Mouse (Mus musculus): ENCODE data around the gene Plppr4.

The Plppr4 gene

DNA sequence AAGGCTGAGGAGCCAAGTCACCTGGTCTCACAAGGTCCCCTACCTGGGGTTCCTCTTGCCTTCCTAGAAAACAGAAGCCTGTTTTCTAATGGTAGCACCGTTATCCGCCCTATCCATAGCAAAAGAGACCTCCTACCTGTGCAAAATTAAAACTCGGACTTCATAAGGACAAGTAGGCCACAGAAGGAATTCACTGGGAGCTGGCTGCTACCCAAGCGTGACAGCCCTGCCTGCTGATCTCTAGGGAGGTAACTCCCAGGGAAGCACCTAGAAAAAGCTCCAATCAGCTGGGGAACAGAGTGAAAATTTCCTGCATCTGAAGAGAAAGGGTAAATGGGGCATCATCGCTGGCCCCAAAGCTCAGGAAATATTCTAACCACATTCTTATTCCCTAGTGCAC is at the start of gene Plppr4:
Gene Plppr4, minus strand, starts transcription at position 349 of the 400 bp plus-strand sequence.
- peak in 1 of 2 experiments; percentile 58 for DNase-seq (ENCODE audit: low spot score in 2 of 2)

DNA sequence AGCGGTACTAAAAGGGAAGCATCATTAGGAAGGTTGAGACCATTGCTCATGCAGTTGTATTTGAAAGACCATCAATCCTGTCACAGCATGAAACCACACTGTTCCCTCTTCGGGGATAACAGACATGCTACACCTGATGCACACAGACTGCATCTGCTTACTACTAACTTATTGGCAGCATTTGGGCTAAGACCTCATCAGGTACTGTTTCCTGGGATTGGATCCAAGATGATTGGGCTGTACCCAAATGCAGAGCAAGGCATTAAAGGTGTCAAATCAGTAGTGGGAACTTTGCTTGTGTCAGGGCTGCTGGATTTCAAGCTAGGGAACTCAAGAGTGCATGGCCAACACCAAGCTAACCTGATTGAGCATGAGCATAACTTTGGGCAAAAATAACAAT is 45.1 kb upstream of the Plppr4 start:
- DNase-seq (ENCODE audit: low spot score in 2 of 2): no peak

DNA sequence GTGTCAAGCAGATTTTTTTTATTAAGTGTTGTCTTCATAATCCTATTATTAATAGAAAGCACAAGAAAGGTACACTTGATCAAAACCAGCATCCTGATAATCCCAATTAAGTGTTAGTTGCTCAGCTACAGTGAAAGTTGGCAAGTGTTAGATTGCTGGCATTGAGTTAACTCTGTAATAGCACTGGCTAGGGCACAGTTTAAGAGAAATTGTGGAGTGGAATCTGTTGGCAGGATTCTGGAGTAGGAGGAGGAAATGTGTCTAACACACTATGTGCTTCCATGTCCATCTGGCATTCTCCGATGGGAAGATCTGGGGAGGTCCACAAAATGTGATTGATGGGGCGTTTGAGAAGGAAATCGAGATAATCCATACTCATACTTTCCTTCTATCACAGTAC is 43.1 kb upstream of the Plppr4 start:
- no peak for DNase-seq (ENCODE audit: low spot score in 2 of 2)

DNA sequence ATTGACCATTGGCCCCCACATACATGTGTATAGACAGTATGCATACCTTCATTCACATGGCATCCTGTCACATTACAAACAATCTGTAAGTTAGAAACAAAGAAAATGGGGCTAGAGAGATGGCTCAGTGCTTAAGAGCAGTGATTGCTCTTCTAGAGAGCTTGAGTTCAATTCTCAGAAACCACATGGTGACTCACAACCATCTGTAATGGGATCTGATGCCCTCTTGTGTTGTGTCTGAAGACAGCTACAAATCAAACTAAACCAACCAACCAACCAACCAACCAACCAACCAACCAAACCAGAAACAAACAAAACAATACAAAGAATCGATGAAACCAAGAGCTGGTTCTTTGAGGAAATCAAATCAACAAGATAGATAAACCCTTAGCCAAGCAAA is 5.4 kb upstream of the Plppr4 start:
- no peak for DNase-seq (ENCODE audit: low spot score in 2 of 2)

- peak; percentile 76 to 78 for DNase-seq (ENCODE audit: low spot score in 2 of 2)
Observed at GRCm38 (mm10) chr3:117359686-117360521, 772 bp downstream of the Plppr4 start.

GRCm38 (mm10) chr3:117358981-117359628 is 1.6 kb downstream of the Plppr4 start:
- peak in 1 of 2 experiments; percentile 51 for DNase-seq (ENCODE audit: low spot score in 2 of 2)

DNA sequence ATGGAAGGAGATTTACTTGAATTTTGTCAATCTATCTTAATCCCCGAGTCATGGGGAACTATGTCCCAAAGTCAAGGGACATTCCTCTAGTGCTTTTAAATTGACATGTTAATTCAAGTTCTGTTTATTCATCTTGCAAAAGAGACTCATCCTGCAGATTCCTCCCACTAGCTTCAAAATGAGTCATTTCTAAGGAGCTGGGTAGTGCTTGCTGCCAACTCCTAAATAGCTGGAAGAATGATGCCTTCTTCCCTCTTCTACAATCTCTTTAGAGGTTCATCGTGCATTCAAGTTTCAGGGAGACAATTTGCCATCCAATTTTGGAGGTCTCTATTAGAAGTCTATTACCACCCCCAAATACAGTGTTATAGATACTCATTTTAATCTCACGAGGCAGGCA is 3.3 kb downstream of the Plppr4 start:
- peak; percentile 29 to 40 for DNase-seq (ENCODE audit: low spot score in 2 of 2)

GRCm38 (mm10) chr3:117353940-117354339 is 6.7 kb downstream of the Plppr4 start:
- no peak for DNase-seq (ENCODE audit: low spot score in 2 of 2)

DNA sequence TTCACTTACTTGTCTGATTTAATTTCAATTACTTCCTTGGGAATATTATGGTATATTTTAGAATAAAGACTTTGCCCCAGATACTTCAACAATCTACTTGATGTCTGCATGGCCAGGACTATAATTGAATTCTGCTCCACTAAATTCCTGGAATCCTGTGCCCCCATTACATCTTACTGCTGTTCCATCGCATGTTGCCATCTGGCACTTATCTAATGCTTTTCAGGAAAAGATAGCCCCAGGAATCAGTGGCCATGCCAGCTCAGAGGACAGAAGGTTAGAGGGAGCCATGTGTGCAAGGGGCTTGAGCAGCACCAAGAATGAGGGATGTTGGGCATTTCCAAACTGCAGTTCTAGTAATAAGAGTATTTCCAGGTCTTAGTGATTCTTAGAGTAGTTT is 14.3 kb downstream of the Plppr4 start:
- DNase-seq (ENCODE audit: low spot score in 2 of 2): no peak

DNA sequence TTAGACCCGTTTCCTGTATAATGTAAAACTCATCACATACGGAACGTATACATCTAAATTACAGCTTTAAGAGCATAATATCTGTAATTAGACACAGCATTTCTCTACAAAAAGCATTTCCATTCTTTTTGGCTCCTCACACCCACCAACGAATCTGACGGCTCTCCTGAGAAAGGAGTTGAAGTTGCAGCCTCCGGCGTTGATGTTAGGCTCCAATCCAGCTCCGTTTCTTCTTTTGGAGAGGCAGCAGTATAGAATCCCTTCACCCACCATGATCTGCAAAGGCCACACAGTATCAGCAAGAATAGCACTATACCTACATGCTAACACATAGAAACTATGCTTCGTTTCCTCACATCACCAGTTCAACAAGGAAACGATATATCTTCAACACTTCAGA is 29.2 kb downstream of the Plppr4 start:
- no peak for DNase-seq (ENCODE audit: low spot score in 2 of 2)

DNA sequence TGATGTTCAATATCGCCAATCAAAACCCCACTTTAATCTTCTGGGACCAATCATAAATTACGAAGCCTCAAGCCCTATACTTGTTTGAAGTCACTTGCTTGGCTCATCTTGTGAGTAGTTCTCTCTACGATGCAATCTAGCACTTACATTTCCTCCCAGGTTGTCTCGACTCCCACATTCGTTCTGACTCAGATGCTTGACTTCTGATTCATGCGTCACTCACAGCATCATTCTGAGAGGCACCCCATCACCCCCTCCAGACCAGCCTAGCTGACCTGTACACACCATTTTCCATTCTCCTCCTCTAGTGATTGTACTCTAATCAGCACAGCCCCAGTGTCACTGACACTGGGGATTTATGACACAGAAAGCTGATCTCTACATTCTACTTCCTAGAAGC is 31.2 kb downstream of the Plppr4 start:
- peak; percentile 43 to 51 for DNase-seq (ENCODE audit: low spot score in 2 of 2)

- no peak for DNase-seq (ENCODE audit: low spot score in 2 of 2)
Observed at GRCm38 (mm10) chr3:117326551-117326950, 34.1 kb downstream of the Plppr4 start.

DNA sequence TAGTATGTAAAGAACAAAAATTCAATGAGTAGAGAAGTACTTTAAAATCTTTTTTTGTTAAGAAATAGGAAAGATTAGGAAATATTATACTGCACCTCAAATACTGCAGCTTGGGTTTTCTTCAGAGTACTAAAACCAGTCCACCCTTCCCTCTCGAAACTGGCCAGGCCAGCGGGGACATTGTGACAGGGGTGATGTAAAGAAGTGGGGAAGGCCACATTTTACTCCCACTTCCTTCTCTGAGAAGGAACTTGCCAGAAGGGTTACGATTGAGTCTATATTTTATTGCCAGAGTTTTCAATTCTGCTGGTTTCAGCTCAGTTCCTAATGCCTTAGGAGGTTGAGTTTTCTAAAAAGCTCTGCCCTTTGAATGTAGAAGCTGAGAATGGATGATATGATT is 41.0 kb downstream of the Plppr4 start:
- DNase-seq (ENCODE audit: low spot score in 2 of 2): no peak

- DNase-seq (ENCODE audit: low spot score in 2 of 2): no peak
Observed at GRCm38 (mm10) chr3:117313339-117313738, 47.3 kb downstream of the Plppr4 start.

DNA sequence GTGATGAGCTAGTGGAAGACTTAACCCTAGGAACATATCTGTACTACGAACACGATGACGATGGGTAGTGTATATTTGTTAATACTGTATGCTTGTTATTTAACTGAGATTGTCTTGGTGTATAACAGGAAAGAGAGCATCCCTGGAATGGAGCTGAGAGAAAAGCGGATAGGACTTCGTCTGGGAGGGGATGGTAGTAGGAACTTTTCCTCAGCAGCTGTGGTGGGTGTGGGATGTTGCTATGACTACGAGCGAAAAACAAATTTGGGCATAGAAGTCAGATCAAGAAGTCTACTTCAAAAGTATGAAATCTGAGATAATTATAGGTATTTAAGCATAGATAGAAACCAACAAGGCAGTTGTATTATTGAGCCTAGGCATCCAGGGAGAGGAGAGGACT is 48.6 kb downstream of the Plppr4 start:
- no peak for DNase-seq (ENCODE audit: low spot score in 2 of 2)

DNA sequence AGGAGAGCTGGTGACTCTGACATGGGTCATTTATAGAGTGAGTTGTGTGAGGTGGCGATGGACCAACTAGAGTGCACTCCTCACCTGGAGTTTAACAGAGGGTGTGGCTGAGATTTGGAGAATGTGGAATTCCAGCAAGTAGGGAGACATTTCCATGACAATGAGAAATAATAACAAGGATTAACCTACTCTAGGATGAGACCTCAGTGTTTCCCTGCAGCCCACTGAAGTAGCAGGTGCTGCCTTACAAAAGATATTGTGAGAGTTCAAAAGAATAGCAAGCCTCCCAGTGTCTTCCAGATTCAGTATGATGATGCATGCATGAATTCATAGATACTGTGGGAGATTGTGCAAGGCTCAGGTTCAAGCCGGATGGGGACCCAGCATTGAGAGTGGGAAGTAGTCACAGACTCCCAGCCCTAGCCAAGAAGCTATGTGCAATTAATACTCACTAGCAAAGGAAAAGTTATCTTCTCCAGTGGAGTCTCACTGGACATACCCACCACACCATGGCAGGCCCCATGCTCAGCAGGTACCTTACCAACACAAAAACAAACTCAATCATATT is 49.8 kb downstream of the Plppr4 start:
- no peak for DNase-seq (ENCODE audit: low spot score in 2 of 2)

GRCm38 (mm10) chr3:117309580-117309910 is 51.1 kb downstream of the Plppr4 start:
- no peak for DNase-seq (ENCODE audit: low spot score in 2 of 2)

DNA sequence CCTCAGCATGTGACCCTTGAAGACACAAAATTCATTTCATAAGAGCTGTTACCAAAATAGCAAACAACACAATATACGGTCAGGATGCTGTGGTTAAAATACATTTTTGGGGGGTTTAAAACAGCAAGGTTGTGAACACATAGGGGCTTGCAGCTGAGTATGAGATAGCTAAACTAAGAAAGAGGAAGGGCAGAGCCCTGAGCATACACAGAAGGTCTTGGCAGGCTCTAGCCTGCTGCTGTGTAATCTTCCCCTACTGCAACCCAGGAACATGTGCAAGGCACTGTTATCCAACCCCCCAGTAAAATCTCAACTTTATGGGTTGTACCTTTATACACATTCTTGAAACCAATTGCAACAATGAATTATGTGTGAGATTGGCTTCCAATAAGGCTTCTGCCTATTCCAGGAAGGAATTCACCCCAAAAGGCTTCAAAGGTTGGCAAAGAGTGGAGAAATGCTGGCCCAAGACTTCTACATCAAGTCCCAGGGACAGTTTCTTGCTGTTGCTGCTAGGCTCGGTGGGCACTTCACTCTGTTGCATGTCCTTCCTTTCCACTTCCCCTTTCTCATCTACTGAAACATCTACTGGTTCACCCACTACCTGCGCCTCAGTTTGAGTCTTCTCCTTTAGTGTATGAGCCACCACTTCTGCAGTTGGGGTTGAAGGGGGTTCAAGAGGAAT is 51.6 kb downstream of the Plppr4 start:
- no peak for DNase-seq (ENCODE audit: low spot score in 2 of 2)

DNA sequence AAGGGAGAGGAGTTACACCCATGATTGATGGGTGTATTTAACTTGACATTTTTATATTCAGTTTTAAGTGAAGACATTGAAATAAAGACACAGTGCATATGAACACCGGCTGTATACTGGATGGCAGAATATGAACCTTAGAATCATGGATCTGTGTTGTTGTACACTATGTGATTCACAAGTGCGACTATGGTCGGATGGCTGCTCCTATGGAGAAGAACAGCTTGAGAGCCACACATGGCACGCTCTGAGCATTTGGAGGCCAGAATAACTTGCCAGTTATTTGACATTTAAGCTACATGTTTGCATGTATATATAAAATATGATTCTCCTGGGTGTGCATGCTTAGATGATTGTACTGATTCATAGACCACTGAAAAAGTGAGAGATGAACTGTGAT is 53.1 kb downstream of the Plppr4 start:
- no peak for DNase-seq (ENCODE audit: low spot score in 2 of 2)

DNA sequence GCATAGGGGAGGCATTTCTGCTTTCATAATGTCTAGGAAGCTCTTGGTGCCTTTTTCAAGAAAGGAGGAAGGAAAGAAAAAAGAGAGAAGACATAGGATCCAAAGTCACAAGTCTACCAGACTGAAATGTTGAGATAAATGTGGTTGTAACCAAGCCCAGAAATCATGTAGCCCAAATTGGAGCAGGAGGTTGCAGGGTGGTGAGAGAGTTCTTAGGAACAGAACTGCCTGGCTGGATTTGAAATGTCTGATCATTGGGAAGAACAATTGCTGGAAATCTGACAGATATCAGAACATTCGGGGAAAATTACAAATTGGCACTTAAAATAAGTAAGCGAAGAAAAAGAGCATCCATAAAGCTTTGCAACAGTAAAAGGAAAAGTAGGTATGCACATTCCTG is 56.6 kb downstream of the Plppr4 start:
- DNase-seq (ENCODE audit: low spot score in 2 of 2): no peak

- DNase-seq (ENCODE audit: low spot score in 2 of 2): no peak
Observed at GRCm38 (mm10) chr3:117300735-117301271, 59.9 kb downstream of the Plppr4 start.

DNA sequence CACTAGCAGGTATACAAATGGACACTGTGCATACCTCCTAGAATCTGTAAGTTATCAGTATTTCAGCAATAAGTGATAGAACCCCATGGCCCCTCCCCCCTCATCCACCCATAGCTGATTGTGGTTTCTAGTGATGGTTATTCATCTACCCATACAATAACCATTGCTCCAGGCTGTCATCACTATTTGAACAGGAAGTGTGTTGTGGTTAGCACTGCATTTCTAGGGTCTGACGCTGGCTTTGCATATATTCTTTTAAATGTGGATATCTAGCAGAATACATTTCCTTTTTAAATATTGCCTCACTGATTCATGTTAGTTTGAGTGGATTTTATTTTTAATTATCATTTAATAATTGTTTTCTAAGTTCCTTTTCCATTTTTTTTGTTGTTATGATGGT is 62.9 kb downstream of the Plppr4 start:
- DNase-seq (ENCODE audit: low spot score in 2 of 2): no peak
